Mouse (Mus musculus) myocyte (in vitro differentiated cells): ENCODE data around the gene Creld1. TPM values are rescaled to one million over a fixed set of nuclear protein-coding genes. Genes with fewer than 3 reads are reported as not detected.
A peak's percentile ranks its signal among the peaks of the same experiment; 100 is the strongest.

Source experiments
- H3K27me3 ChIP-seq: one replicate; pipeline ENCODE4 v1.6.1; 2011; ENCODE audit not compliant: control insufficient read depth, insufficient read depth, insufficient read length
- H3K36me3 ChIP-seq: one replicate; pipeline ENCODE4 v1.6.1; 2011; ENCODE audit not compliant: control insufficient read depth, insufficient read depth
- H3K4me2 ChIP-seq: one replicate; pipeline ENCODE4 v1.6.1; 2011; ENCODE audit warnings: low read depth, control low read depth
- H3K4me3 ChIP-seq: one replicate; pipeline ENCODE4 v1.5.1; 2011; ENCODE audit warnings: mild to moderate bottlenecking, control low read depth, moderate library complexity
- H3K79me2 ChIP-seq: one replicate; pipeline ENCODE4 v1.6.1; 2011; ENCODE audit not compliant: control insufficient read depth, insufficient read depth
- H3ac ChIP-seq: one replicate; pipeline ENCODE4 v1.6.1; 2011; ENCODE audit not compliant: control insufficient read depth, insufficient read length
- CEBPB ChIP-seq: IDR thresholded peaks from 2 replicates; pipeline ENCODE4 v1.6.1; 2011; ENCODE audit warnings: mild to moderate bottlenecking, moderate library complexity; ENCODE audit not compliant: poor library complexity, insufficient read depth, severe bottlenecking
- E2F4 ChIP-seq: IDR thresholded peaks from one replicate; pipeline ENCODE4 v1.6.1; 2011; ENCODE audit warnings: mild to moderate bottlenecking, control low read depth, moderate library complexity; ENCODE audit not compliant: insufficient read depth
- MAX ChIP-seq: IDR thresholded peaks from one replicate; pipeline ENCODE4 v1.6.1; 2011; ENCODE audit warnings: low read depth, mild to moderate bottlenecking, control low read depth
- MYOD1 ChIP-seq, 3 experiments: IDR thresholded peaks; one replicate each; pipeline ENCODE4 v1.6.1; 2011; ENCODE audit warnings: control low read depth in 2 of 3, low read depth in 2 of 3, mild to moderate bottlenecking in 2 of 3, moderate library complexity in 1 of 3; ENCODE audit not compliant: insufficient read length in 2 of 3, control insufficient read depth in 1 of 3
- MYOG ChIP-seq, 3 experiments: IDR thresholded peaks; one replicate each; pipeline ENCODE4 v1.6.1; 2011; ENCODE audit warnings: control low read depth in 2 of 3, low read depth in 2 of 3, mild to moderate bottlenecking in 2 of 3; ENCODE audit not compliant: insufficient read length in 2 of 3, control insufficient read depth in 1 of 3, insufficient read depth in 1 of 3
- POLR2A ChIP-seq: IDR thresholded peaks from one replicate; pipeline ENCODE4 v1.6.1; 2011; ENCODE audit warnings: low read depth, mild to moderate bottlenecking, control low read depth, moderate library complexity; ENCODE audit not compliant: insufficient read length
- POLR2AphosphoS2 ChIP-seq: IDR thresholded peaks from one replicate; pipeline ENCODE4 v1.6.1; 2011; ENCODE audit warnings: low read depth, control low read depth; ENCODE audit not compliant: insufficient read length
- REST ChIP-seq: IDR thresholded peaks from one replicate; pipeline ENCODE4 v1.6.1; 2011; ENCODE audit warnings: mild to moderate bottlenecking, control low read depth, moderate library complexity; ENCODE audit not compliant: insufficient read depth, insufficient read length
- SRF ChIP-seq: IDR thresholded peaks from one replicate; pipeline ENCODE4 v1.6.1; 2011; ENCODE audit warnings: low read depth; ENCODE audit not compliant: control insufficient read depth, insufficient read length
- TCF12 ChIP-seq: IDR thresholded peaks from one replicate; pipeline ENCODE4 v1.6.1; 2011; ENCODE audit warnings: mild to moderate bottlenecking, control low read depth; ENCODE audit not compliant: poor library complexity, insufficient read depth, severe bottlenecking
- TCF3 ChIP-seq: IDR thresholded peaks from one replicate; pipeline ENCODE4 v1.6.1; 2011; ENCODE audit warnings: low read depth, control low read depth; ENCODE audit not compliant: insufficient read length
- USF1 ChIP-seq: IDR thresholded peaks from one replicate; pipeline ENCODE4 v1.6.1; 2011; ENCODE audit warnings: low read depth, mild to moderate bottlenecking, control low read depth, moderate library complexity
- polyA plus RNA-seq: library from polyadenylated mRNA; unstranded; fragments of >200 nt; fragmentation: generic; extraction: Trizol; gene quantifications from one replicate; pipeline ENCODE4 v1.2.1, GENCODE M21; 2012; ENCODE audit warnings: missing spikeins

The Creld1 gene
- polyA plus RNA-seq, 1 experiment = 78.2 TPM

DNA sequence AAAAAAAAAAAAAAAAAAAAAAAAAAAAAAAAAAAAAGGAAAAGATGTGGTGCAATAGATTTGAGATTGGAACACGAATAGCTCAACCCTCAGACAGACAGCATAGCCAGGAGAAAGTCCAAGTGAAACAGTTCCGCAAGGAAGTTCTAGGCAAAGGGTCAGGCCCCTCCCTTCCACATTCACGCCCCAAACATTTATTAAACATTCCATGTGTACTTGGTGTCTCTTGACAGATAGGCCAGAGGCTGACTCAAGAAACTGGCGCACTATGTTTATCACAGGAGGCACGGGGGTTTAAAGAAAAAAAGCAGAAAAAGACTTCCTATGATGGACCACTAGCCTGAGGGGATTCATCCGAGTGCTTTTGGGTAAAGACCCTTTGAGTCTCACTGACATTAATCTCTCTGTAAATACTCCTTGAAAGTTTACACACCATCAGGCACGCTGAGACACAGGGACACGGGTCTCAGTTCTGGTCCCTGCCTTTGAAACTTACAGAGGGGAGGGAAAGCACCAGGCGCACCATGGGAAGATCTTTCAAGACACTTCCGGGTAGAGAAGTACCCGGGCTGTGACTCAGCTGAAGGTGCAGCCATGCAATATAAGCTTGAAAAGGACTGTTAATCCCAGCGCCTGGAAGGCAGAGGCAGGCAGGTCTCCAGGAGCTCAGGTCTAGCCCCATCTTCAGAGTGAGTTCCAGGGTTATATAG lies 44.2 kb upstream of the Creld1 start:
- no peak overlapping the region for H3K4me2 ChIP-seq
- TF ChIP-seq CEBPB = no peak
- TF ChIP-seq POLR2A = no peak
- TF ChIP-seq MAX = no peak
- TF ChIP-seq SRF = no peak
- no peak for TF ChIP-seq E2F4
- no peak for TF ChIP-seq MYOG (IDR thresholded peaks at IDR 0.05; ENCODE audit: control insufficient read depth in 1 of 3, insufficient read depth in 1 of 3, insufficient read length in 2 of 3, low read depth in 2 of 3)
- no peak for TF ChIP-seq TCF12
- H3ac ChIP-seq = no peak overlapping the region
- H3K4me3 ChIP-seq = no peak overlapping the region
- peaks cover 17% of the 10 kb centered on the region for H3K27me3 ChIP-seq
- no peaks in the 10 kb centered on the region for H3K36me3 ChIP-seq
- H3K79me2 ChIP-seq = peaks cover 13% of the 10 kb centered on the region

DNA sequence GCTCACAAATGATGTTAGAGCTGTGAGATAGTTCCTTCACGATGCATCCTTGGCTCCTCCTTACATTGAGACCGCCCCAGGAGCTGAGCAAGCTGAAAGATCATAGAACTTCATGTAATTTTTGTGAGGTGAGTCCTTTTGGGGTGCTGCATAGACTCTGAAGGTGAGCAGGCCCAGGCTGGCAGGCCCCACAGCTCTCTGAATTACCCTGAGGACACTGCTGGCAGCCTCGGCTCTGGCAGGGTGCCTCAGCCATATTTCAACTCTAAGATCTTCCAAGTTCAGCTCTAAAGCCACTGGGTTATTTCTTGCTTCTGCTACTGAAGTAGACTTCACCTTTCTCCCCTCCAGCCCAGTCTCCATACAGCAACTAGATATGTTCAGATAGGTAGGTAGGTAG lies 42.4 kb upstream of the Creld1 start:
- Histone ChIP-seq H3ac (no peak overlapping the region), H3K27me3 (peaks cover 4% of the 10 kb centered on the region), H3K4me2 (no peak overlapping the region), H3K4me3 (no peak overlapping the region), H3K79me2 (peaks cover 18% of the 10 kb centered on the region), H3K36me3 (no peaks in the 10 kb centered on the region)
- TF ChIP-seq MAX (no peak), MYOG (IDR thresholded peaks at IDR 0.05; ENCODE audit: control insufficient read depth in 1 of 3, insufficient read depth in 1 of 3, insufficient read length in 2 of 3, low read depth in 2 of 3) (no peak), TCF12 (no peak), CEBPB (no peak), POLR2A (no peak), POLR2AphosphoS2 (no peak), E2F4 (no peak), REST (no peak), MYOD1 (IDR thresholded peaks at IDR 0.05; ENCODE audit: control insufficient read depth in 1 of 3, insufficient read length in 2 of 3, low read depth in 2 of 3) (no peak), USF1 (no peak), TCF3 (no peak), SRF (no peak)

DNA sequence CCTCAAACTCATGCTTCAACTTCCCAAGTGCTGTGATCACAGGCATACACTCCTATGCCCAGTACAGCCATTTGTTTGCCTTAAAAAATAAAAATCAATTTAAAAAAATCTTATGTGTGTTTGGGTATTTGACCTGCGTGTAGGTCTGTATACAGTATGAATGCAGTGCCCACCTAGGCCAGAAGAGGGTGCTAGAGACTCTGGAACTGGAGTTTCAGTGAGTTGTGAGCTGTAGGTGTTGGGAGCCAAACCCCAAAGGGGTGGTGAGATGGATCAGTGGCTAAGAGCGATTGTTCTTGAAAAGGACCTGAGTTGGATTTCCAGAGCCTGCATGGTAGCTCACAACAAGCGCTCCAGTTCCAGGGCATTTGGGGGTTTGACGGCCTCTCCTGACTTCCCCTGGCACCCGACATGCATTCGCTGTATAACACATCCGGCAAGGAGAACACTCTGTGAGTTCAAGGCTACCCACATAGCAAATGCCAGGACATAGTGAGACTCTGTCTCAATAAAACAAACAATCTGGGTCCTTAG lies 41.9 kb upstream of the Creld1 start:
- H3K79me2 ChIP-seq = peaks cover 18% of the 10 kb centered on the region
- no peak overlapping the region for H3K4me2 ChIP-seq
- no peaks in the 10 kb centered on the region for H3K27me3 ChIP-seq
- H3K4me3 ChIP-seq = no peak overlapping the region
- no peak overlapping the region for H3ac ChIP-seq
- TF ChIP-seq TCF12 (no peak), MYOD1 (IDR thresholded peaks at IDR 0.05; ENCODE audit: control insufficient read depth in 1 of 3, insufficient read length in 2 of 3, low read depth in 2 of 3) (no peak)
- peaks cover under 1% of the 10 kb centered on the region for H3K36me3 ChIP-seq

DNA sequence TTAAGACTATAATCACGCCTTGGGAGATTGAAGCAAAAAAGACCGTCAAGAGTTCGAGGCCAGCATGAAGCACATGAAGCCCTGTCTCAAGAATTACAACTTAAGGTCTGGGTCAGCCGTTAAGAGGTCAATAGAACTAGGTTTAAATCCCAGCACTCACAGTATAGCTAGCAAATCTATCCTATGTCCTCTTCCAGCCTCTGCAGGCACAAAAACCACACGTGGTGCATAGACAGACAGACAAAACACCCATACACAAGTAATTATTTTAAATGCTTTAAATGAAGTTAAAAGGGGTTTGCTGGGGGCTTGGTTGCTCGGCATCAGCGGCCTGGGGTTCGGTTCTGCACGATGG lies 41.0 kb upstream of the Creld1 start:
- peak overlapping the region; percentile 93 for H3K4me2 ChIP-seq
- peaks cover 18% of the 10 kb centered on the region for H3K79me2 ChIP-seq
- TF ChIP-seq CEBPB = no peak
- no peak for TF ChIP-seq USF1
- TF ChIP-seq REST = no peak
- no peak for TF ChIP-seq TCF3
- no peak for TF ChIP-seq SRF
- TF ChIP-seq MYOG (IDR thresholded peaks at IDR 0.05; ENCODE audit: control insufficient read depth in 1 of 3, insufficient read depth in 1 of 3, insufficient read length in 2 of 3, low read depth in 2 of 3) = no peak
- TF ChIP-seq TCF12 = no peak
- TF ChIP-seq MAX = no peak
- TF ChIP-seq E2F4 = no peak
- no peak for TF ChIP-seq POLR2A
- no peak for TF ChIP-seq MYOD1 (IDR thresholded peaks at IDR 0.05; ENCODE audit: control insufficient read depth in 1 of 3, insufficient read length in 2 of 3, low read depth in 2 of 3)
- TF ChIP-seq POLR2AphosphoS2 = no peak
- H3K4me3 ChIP-seq = peak overlapping the region; percentile 72
- H3K36me3 ChIP-seq = peaks cover 8% of the 10 kb centered on the region
- no peaks in the 10 kb centered on the region for H3K27me3 ChIP-seq
- H3ac ChIP-seq = peak overlapping the region; percentile 61

DNA sequence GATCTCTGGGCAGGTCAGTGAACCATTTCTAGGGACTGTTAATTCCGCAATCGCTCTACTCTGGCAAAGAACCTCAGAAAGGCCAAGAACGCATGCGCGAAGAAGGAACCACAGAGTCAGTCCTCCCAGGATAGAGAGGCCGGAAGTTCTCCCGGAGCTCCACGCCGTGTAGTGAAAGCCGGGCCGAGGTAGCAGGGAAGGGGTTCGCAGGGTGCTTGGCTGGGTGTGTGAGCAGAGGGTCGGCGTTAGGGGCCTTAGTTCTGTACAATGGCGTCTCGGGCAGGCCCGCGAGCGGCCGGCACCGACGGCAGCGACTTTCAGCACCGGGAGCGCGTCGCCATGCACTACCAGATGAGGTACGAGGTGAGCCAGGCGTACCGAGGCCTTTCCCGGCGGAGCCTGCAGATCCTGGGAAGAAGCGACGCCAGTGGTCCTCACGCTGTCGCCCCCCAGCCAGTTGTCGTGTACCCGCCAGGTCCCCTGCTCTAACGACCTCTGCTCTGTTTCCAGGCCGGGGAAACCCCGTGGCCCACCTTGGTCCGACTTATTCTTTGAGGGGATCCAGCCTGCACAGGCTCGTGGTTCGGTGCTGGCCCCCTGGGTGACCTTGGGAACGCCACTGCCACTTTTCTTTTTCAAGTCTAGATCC lies 40.5 kb upstream of the Creld1 start, which contains the start of gene Jagn1:
TSS of gene Jagn1 (plus strand) at position 128 of the 649 bp plus-strand sequence.
- H3K36me3 ChIP-seq = peaks cover 12% of the 10 kb centered on the region
- H3K4me3 ChIP-seq = peak within 1 kb of the TSS; percentile 72
- H3K4me2 ChIP-seq = peak within 1 kb of the TSS; percentile 93
- peaks cover 18% of the 10 kb centered on the region for H3K79me2 ChIP-seq
- TF ChIP-seq MAX (no peak), REST (no peak), TCF12 (no peak), POLR2AphosphoS2 (peak; percentile 78), POLR2A (peak; percentile 88), USF1 (no peak), MYOD1 (IDR thresholded peaks at IDR 0.05; ENCODE audit: control insufficient read depth in 1 of 3, insufficient read length in 2 of 3, low read depth in 2 of 3) (no peak), MYOG (IDR thresholded peaks at IDR 0.05; ENCODE audit: control insufficient read depth in 1 of 3, insufficient read depth in 1 of 3, insufficient read length in 2 of 3, low read depth in 2 of 3) (no peak), E2F4 (no peak), CEBPB (0 out of 2 replicates have a peak, but pooled peaks have one; percentile 31), SRF (no peak), TCF3 (no peak)
- no peaks in the 10 kb centered on the region for H3K27me3 ChIP-seq
- peak within 1 kb of the TSS; percentile 61 for H3ac ChIP-seq
